Mouse (Mus musculus) mature B cell (primary cell): ENCODE results near the gene Mymx.

ENCODE experiments used
- in situ Hi-C: fragments of 300-500 bp; cut with MboI; formaldehyde crosslinking; loops from 2 replicates; pipeline ENCODE4 v1.14.3; 2019

Gene Mymx

DNA sequence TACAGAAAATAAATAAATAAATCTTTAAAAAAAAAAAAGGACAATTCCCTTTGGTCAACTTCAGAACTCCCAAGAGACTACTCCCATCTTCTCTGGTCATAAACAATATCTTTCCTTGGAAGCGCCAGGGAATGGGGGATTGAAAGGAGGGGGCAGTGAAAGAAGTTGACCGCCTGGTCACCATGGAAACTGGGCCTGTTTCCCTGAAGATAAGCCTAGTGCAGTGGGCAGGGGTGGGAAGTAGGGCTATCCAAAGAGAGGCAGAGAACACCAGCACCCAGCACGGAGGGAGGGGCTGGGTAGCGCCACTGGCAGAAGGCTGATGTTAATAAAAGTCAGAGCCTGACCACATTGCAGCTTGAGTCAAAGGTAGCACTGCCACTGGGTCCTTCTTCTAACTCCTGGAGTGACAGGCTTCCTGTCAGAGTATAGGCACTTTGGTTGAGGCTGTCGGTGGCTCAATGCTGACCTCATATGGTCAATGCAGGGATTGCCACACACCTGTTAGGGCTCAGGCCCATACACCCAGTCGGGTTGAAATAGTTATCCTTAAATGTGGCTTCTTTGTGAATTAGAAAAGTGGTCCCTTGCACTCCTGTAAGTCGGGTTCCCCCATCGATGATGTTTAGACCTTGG lies 50.0 kb downstream of the Mymx start:
- in situ Hi-C loops = loop anchor here (5.0 kb wide), 1 partner anchor 35 kb away; no protein-coding TSS in a partner anchor

DNA sequence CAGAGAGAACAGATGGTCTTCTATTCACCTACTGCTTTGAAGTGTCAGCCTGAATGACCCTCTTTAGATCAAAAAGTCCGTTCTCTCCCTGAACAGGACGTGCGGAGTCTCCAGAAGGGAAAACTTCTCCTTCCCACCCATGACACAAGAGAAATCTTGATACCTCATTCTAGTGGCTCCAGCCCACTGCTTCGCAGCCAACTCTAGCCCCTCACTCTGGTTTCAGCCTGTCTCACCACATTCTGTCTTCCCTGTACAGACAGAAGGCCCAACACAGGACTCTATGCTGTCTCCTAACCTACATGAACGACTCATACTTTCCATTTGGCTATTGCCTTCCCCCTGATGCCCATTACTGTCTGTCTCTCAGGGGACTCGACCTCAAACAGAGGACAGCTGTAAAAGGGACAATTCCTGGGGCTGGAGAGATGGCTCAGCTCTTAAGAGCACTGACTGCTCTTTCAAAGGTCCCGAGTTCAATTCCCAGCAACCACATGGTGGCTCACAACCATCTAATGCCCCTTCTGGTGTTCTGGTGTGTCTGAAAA lies 50.6 kb downstream of the Mymx start:
- in situ Hi-C loops = loop anchor here (5.0 kb wide), 1 partner anchor 34 kb away; no protein-coding TSS in a partner anchor
